Mouse (Mus musculus) CH12.LX (cell line): Measurements from ENCODE around the gene Dnah8.

ENCODE experiments used
- CHD1 ChIP-seq: IDR thresholded peaks from 2 replicates; pipeline ENCODE4 v1.6.1; 2012; ENCODE audit warnings: low read depth, low read length, improper control_type of control experiment, inconsistent platforms
- NRF1 ChIP-seq: IDR thresholded peaks from 2 replicates; pipeline ENCODE4 v1.6.1; 2014; ENCODE audit warnings: low read depth, mild to moderate bottlenecking, inconsistent platforms, low read length, improper control_type of control experiment, moderate library complexity
- TCF12 ChIP-seq: IDR thresholded peaks from 2 replicates; pipeline ENCODE4 v1.6.1; 2014; ENCODE audit warnings: low read depth, mild to moderate bottlenecking, inconsistent platforms, low read length, improper control_type of control experiment

- TF ChIP-seq NRF1 (no peak), TCF12 (no peak), CHD1 (no peak)
These were observed 223.9 kb downstream of the Dnah8 start for GRCm38 (mm10) chr17:30848086-30848485.
